Mouse (Mus musculus): ENCODE results near the gene Ppdpf. TPM values are rescaled to one million over a fixed set of nuclear protein-coding genes. Genes with fewer than 3 reads are reported as not detected.

Ppdpf gene
- total and polyA plus RNA-seq, 2 experiments from 2014 or later = 264 to 402 TPM

- Histone ChIP-seq H3K9ac (no peak overlapping the region), H3K4me2 (ENCODE audit: low read depth) (no peak overlapping the region), H3K9me3 (ENCODE audit: low read length) (no peaks in the 10 kb centered on the region), H3K27me3 (ENCODE audit: insufficient read depth, low read length) (no peaks in the 10 kb centered on the region), H3K27ac (ENCODE audit: low read depth, low read length) (no peak overlapping the region), H3K4me3 (ENCODE audit: low read depth, low read length) (no peak overlapping the region), H3K36me3 (ENCODE audit: insufficient read depth) (no peaks in the 10 kb centered on the region), H3K4me1 (ENCODE audit: insufficient read depth) (no peaks in the 10 kb centered on the region)
- WGBS = 75% methylated on average over 3 of the region's 3 CpGs
- no peak for TF ChIP-seq CTCF (IDR thresholded peaks at IDR 0.05; ENCODE audit: low read depth)
- ATAC-seq (no peak), DNase-seq (no peak)
Observed at GRCm38 (mm10) chr2:181201606-181202005, 14.6 kb downstream of the Ppdpf start.

DNA sequence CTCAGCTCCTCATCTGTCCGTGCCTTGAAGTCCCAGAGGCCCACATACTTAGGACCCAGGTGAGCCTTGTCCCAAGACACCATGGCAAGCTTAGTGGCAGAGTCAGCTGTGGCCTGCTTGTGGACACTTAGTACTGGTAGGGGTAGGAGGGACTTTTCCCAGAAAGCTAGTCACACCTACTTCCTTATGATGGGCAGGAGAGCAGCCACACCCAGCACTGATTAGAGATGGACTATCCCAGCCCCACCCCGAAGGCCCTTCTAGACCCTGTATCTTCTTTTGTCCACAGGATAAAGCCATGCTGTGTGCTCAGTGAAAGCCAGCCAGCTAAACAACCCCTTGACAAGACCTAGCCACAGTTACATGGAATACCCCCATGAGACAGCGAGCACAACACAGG, 15.4 kb downstream of the Ppdpf start, which contains the start of gene Ptk6:
Gene Ptk6 (minus strand): TSS at position 368 of the 400 bp plus-strand sequence.
- no peaks in the 10 kb centered on the region for H3K4me1 ChIP-seq (ENCODE audit: insufficient read depth)
- H3K4me3 ChIP-seq (ENCODE audit: low read depth, low read length) = no peak within 1 kb of the TSS
- no peak within 1 kb of the TSS for H3K9ac ChIP-seq
- WGBS = 90% methylated on average over 3 of the region's 3 CpGs
- TF ChIP-seq CTCF (IDR thresholded peaks at IDR 0.05; ENCODE audit: low read depth) = no peak
- no peaks in the 10 kb centered on the region for H3K36me3 ChIP-seq (ENCODE audit: insufficient read depth)
- ATAC-seq (no peak), DNase-seq (no peak)
- no peaks in the 10 kb centered on the region for H3K27me3 ChIP-seq (ENCODE audit: insufficient read depth, low read length)
- no peaks in the 10 kb centered on the region for H3K9me3 ChIP-seq (ENCODE audit: low read length)
- H3K27ac ChIP-seq (ENCODE audit: low read depth, low read length) = no peak within 1 kb of the TSS
- no peak within 1 kb of the TSS for H3K4me2 ChIP-seq (ENCODE audit: low read depth)

- ATAC-seq = no peak
- H3K4me1 ChIP-seq (ENCODE audit: insufficient read depth) = no peaks in the 10 kb centered on the region
- H3K4me3 ChIP-seq (ENCODE audit: low read depth, low read length) = no peak overlapping the region
- no peak overlapping the region for H3K27ac ChIP-seq (ENCODE audit: low read depth, low read length)
- no peaks in the 10 kb centered on the region for H3K9me3 ChIP-seq (ENCODE audit: low read length)
- 81% methylated on average over 6 of the region's 6 CpGs for WGBS
- H3K4me2 ChIP-seq (ENCODE audit: low read depth) = no peak overlapping the region
- DNase-seq = no peak
- H3K36me3 ChIP-seq (ENCODE audit: insufficient read depth) = no peaks in the 10 kb centered on the region
- TF ChIP-seq CTCF (IDR thresholded peaks at IDR 0.05; ENCODE audit: low read depth) = no peak
- no peak overlapping the region for H3K9ac ChIP-seq
- H3K27me3 ChIP-seq (ENCODE audit: insufficient read depth, low read length) = no peaks in the 10 kb centered on the region
Observed at GRCm38 (mm10) chr2:181202886-181203285, 15.8 kb downstream of the Ppdpf start.

DNA sequence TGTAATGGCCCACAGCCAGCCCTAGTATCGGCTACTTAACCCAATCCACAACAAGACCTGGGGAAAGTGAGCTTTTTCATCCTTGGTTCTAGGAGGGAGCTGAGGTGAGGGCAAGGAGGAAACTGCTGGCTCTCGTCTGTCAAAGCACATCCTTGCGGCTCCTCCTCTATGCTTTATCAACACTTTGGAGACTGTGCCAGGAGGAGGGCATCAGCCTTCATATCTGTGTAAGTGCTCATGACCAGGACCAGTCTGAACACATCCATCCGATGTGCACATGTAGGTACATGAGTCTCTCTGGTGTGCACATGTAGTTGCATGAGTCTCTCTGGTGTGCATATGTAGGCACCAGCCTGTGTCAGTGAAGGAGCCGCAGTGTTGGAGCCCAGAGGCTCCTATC, 18.6 kb downstream of the Ppdpf start:
- 82% methylated on average over 5 of the region's 5 CpGs for WGBS
- no peak overlapping the region for H3K4me2 ChIP-seq (ENCODE audit: low read depth)

GRCm38 (mm10) chr2:181206118-181206517, 19.1 kb downstream of the Ppdpf start:
- H3K27ac ChIP-seq (ENCODE audit: low read depth, low read length) = no peak overlapping the region
- no peaks in the 10 kb centered on the region for H3K4me1 ChIP-seq (ENCODE audit: insufficient read depth)
- no peaks in the 10 kb centered on the region for H3K9me3 ChIP-seq (ENCODE audit: low read length)
- ATAC-seq = no peak
- no peak overlapping the region for H3K4me2 ChIP-seq (ENCODE audit: low read depth)
- H3K27me3 ChIP-seq (ENCODE audit: insufficient read depth, low read length) = no peaks in the 10 kb centered on the region
- no peaks in the 10 kb centered on the region for H3K36me3 ChIP-seq (ENCODE audit: insufficient read depth)
- WGBS = 83% methylated on average over 9 of the region's 9 CpGs
- no peak overlapping the region for H3K4me3 ChIP-seq (ENCODE audit: low read depth, low read length)
- TF ChIP-seq CTCF (IDR thresholded peaks at IDR 0.05; ENCODE audit: low read depth) = no peak
- DNase-seq = no peak
- no peak overlapping the region for H3K9ac ChIP-seq

More for the DNA sequence above, 18.6 kb downstream of the Ppdpf start:
- Histone ChIP-seq H3K4me3 (ENCODE audit: low read depth, low read length) (no peak overlapping the region), H3K4me1 (ENCODE audit: insufficient read depth) (no peaks in the 10 kb centered on the region), H3K27ac (ENCODE audit: low read depth, low read length) (no peak overlapping the region), H3K9ac (no peak overlapping the region), H3K36me3 (ENCODE audit: insufficient read depth) (no peaks in the 10 kb centered on the region), H3K9me3 (ENCODE audit: low read length) (no peaks in the 10 kb centered on the region), H3K27me3 (ENCODE audit: insufficient read depth, low read length) (no peaks in the 10 kb centered on the region)
- no peak for TF ChIP-seq CTCF (IDR thresholded peaks at IDR 0.05; ENCODE audit: low read depth)
- no peak for ATAC-seq
- DNase-seq = no peak

- H3K9me3 ChIP-seq (ENCODE audit: low read length) = no peaks in the 10 kb centered on the region
- H3K27me3 ChIP-seq (ENCODE audit: insufficient read depth, low read length) = peaks cover 14% of the 10 kb centered on the region
- WGBS = 3% methylated on average over 34 of the region's 34 CpGs
- no peak overlapping the region for H3K27ac ChIP-seq (ENCODE audit: low read depth, low read length)
- no peaks in the 10 kb centered on the region for H3K4me1 ChIP-seq (ENCODE audit: insufficient read depth)
- TF ChIP-seq CTCF (IDR thresholded peaks at IDR 0.05; ENCODE audit: low read depth) = no peak
- H3K9ac ChIP-seq = 0 out of 2 replicates have a peak overlapping the region, but pooled peaks have one; percentile 2
- ATAC-seq (no peak), DNase-seq (no peak)
- peak overlapping the region; percentile 47 for H3K4me2 ChIP-seq (ENCODE audit: low read depth)
- H3K4me3 ChIP-seq (ENCODE audit: low read depth, low read length) = peak overlapping the region; percentile 16
- no peaks in the 10 kb centered on the region for H3K36me3 ChIP-seq (ENCODE audit: insufficient read depth)
Observed at GRCm38 (mm10) chr2:181212389-181213020, 25.5 kb downstream of the Ppdpf start.

DNA sequence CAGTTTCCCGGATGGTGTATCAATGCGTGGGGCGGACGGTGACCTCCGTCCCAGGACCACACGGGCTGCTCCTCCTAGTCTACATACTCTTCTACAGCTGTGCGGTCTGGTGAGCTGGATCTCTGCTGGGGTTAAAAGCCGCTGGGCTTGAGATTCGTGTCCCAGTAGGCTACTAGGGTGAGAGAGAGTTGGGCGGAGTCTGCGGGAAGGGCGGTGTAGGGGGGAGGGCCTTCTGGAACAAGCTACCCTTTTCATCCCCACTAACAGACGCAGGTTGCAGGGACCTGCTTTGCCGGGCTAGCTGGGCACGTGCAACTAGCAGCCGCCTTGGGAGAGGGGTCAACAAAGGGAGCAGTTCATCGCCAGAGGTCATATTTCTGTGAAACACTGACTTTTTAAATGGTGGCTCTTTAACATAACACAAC, 26.0 kb downstream of the Ppdpf start, which contains the start of gene Srms:
Gene Srms (minus strand): TSS at position 165 of the 425 bp plus-strand sequence.
- H3K27ac ChIP-seq (ENCODE audit: low read depth, low read length) = no peak within 1 kb of the TSS
- no peaks in the 10 kb centered on the region for H3K36me3 ChIP-seq (ENCODE audit: insufficient read depth)
- 0 out of 2 replicates have a peak within 1 kb of the TSS, but pooled peaks have one; percentile 2 for H3K9ac ChIP-seq
- TF ChIP-seq CTCF (IDR thresholded peaks at IDR 0.05; ENCODE audit: low read depth) = no peak
- peak within 1 kb of the TSS; percentile 16 for H3K4me3 ChIP-seq (ENCODE audit: low read depth, low read length)
- WGBS = 2% methylated on average over 17 of the region's 17 CpGs
- peak within 1 kb of the TSS; percentile 47 for H3K4me2 ChIP-seq (ENCODE audit: low read depth)
- H3K4me1 ChIP-seq (ENCODE audit: insufficient read depth) = no peaks in the 10 kb centered on the region
- no peaks in the 10 kb centered on the region for H3K9me3 ChIP-seq (ENCODE audit: low read length)
- H3K27me3 ChIP-seq (ENCODE audit: insufficient read depth, low read length) = peaks cover 14% of the 10 kb centered on the region
- ATAC-seq (no peak), DNase-seq (no peak)

All from forebrain, postnatal 0 days (tissue).